Mouse (Mus musculus) stomach, postnatal 0 days (tissue): ENCODE results near the gene Ago1.

ENCODE experiments used
- CTCF ChIP-seq: IDR thresholded peaks from 2 replicates; pipeline ENCODE4 v1.5.1; 2016; ENCODE audit warnings: antibody characterized with exemption, low read depth, mild to moderate bottlenecking, moderate library complexity
- EP300 ChIP-seq: optimal IDR thresholded peaks from 2 replicates; pipeline ENCODE3; 2016; ENCODE audit warnings: antibody characterized with exemption

DNA sequence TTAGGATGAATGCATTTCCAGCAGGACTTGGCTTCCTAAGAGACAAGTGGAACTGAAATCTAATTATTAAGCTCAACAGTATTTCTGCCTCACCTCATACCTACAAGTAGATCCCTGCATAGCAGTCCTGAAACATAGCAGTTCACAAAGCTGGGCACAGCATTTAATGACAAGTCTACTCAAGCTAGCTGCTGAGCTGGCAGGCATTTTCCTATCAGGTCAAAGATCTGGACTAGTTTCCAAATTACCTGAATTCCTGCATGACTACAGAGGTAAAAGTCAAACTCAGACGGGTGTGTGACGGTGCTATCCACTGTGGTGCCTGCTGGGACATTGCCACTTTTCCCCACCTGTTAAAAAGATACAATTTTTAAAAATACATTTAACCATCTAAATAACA, 28.6 kb upstream of the Ago1 start:
- TF ChIP-seq CTCF (no peak), EP300 (no peak)
